Mouse (Mus musculus) kidney, embryonic 15.5 days (tissue): ENCODE results near the gene Tnfsf4. TPM values are rescaled to one million over a fixed set of nuclear protein-coding genes. Genes with fewer than 3 reads are reported as not detected.

Source experiments
- ATAC-seq: fragments of 200-750 bp; cut with Nextera tagmentation; replicated peaks from 2 replicates; pipeline ENCODE4 v1.8.0; 2017; ENCODE audit warnings: moderate TSS enrichment; ENCODE audit not compliant: low FRiP score
- H3K27ac ChIP-seq: fragments of 300-500 bp; sonication (generic); 2 replicates; pipeline ENCODE4 v1.5.1; 2015; ENCODE audit warnings: mild to moderate bottlenecking, inconsistent platforms
- H3K27me3 ChIP-seq: fragments of 300-500 bp; sonication (generic); 2 replicates; pipeline ENCODE4 v1.6.1; 2015; ENCODE audit warnings: inconsistent platforms
- H3K36me3 ChIP-seq: fragments of 300-500 bp; sonication (generic); 2 replicates; pipeline ENCODE4 v1.6.1; 2015; ENCODE audit warnings: inconsistent platforms
- H3K4me1 ChIP-seq: fragments of 300-500 bp; sonication (generic); 2 replicates; pipeline ENCODE4 v1.6.1; 2015; ENCODE audit warnings: inconsistent platforms
- H3K4me2 ChIP-seq: fragments of 300-500 bp; sonication (generic); 2 replicates; pipeline ENCODE4 v1.6.1; 2015; ENCODE audit warnings: moderate library complexity, mild to moderate bottlenecking, inconsistent platforms
- H3K4me3 ChIP-seq: fragments of 300-500 bp; sonication (generic); replicated peaks from 2 replicates; pipeline ENCODE4 v1.5.1; 2015; ENCODE audit warnings: mild to moderate bottlenecking, inconsistent platforms
- H3K9ac ChIP-seq: fragments of 300-500 bp; sonication (generic); 2 replicates; pipeline ENCODE4 v1.6.1; 2015; ENCODE audit warnings: mild to moderate bottlenecking, inconsistent platforms
- H3K9me3 ChIP-seq: fragments of 300-500 bp; sonication (generic); replicated peaks from 2 replicates; pipeline ENCODE4 v1.6.1; 2016; ENCODE audit warnings: inconsistent platforms
- WGBS: fragments of 180-500 bp; shearing (Covaris S2); methylation state at CpG from one replicate; pipeline ENCODE4 v1.1.7; 2015; ENCODE audit warnings: mixed read lengths; 5-methylcytosine and 5-hydroxymethylcytosine counted together
- polyA plus RNA-seq: library from polyadenylated mRNA; unstranded; fragments of >200 nt; fragmentation: Nextera tagmentation; extraction: Ambion mirVana; gene quantifications from 2 replicates; pipeline ENCODE4 v1.2.1, GENCODE M21; 2015

Gene Tnfsf4
- polyA plus RNA-seq, 1 experiment from 2014 or later, result 0.08 TPM

DNA sequence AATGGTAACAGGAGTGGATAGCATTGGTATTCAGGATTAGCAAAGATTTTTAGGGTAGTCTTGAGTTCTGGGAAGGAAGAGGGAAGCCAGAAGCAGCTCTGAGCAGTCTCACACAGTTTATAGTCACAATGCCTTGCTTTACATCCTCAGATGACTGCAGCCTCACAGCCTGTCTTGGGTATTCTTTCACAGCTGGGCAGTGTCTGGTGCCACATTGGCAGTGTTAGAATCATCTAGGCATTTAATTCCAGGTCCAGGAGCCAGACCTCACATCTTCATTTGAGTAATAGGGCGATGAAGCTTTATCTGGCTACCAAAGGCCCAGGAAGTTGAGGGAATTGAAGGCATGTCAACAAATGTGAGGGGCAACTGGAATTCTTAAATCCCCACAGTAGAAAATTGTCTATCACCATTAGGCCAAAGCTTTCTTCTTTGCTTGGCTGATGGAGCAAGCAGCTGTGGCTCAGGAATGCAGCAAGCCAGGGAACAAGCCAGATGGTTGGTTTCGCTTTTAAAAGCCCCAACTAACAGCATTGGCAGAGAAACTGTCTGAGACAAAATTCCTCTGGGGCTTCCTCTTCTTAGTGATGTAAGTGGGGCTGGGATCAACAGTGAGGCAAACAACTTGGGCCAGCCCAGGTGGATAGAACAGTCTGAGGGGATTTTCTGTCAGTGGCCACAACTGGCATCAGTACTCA lies 68.3 kb downstream of the Tnfsf4 start:
- H3K9me3 ChIP-seq, result no peaks in the 10 kb centered on the region
- peaks cover 14% of the 10 kb centered on the region; the same call in 1 of the 2 replicates for H3K4me1 ChIP-seq
- peak; percentile 80 for ATAC-seq
- H3K4me3 ChIP-seq, result no peak overlapping the region
- H3K9ac ChIP-seq, result no peak overlapping the region
- H3K4me2 ChIP-seq, result no peak overlapping the region
- peak overlapping the region; percentile 9; the same call in 1 of the 2 replicates for H3K27ac ChIP-seq
- 46% methylated on average over 2 of the region's 2 CpGs for WGBS
- H3K36me3 ChIP-seq, result no peaks in the 10 kb centered on the region
- no peaks in the 10 kb centered on the region for H3K27me3 ChIP-seq

Other genes starting within 250 kb of the Tnfsf4 start
- gene Tex50, start 236.1 kb upstream of the Tnfsf4 start, polyA plus RNA-seq, result 0.27 and 0.32 TPM in 2 replicates
- gene Prdx6, start 144.2 kb upstream of the Tnfsf4 start, polyA plus RNA-seq, result 489 and 496 TPM in 2 replicates
- gene Tnfsf18, start 99.2 kb downstream of the Tnfsf4 start, polyA plus RNA-seq, result 0.17 TPM in 1 of 2 replicates, not detected in the other